Mouse (Mus musculus) C2C12 (cell line): ENCODE data around the gene Krcc1. TPM values are rescaled to one million over a fixed set of nuclear protein-coding genes. Genes with fewer than 3 reads are reported as not detected.

ENCODE experiments used
- H3K27me3 ChIP-seq: one replicate; pipeline ENCODE4 v1.6.1; 2011; ENCODE audit not compliant: control insufficient read depth, insufficient read depth, insufficient read length
- H3K36me3 ChIP-seq: one replicate; pipeline ENCODE4 v1.6.1; 2011; ENCODE audit not compliant: control insufficient read depth, insufficient read depth
- H3K4me3 ChIP-seq: one replicate; pipeline ENCODE4 v1.5.1; 2011; ENCODE audit warnings: mild to moderate bottlenecking, control low read depth; ENCODE audit not compliant: poor library complexity, insufficient read depth, severe bottlenecking
- H3K79me2 ChIP-seq: one replicate; pipeline ENCODE4 v1.6.1; 2011; ENCODE audit not compliant: control insufficient read depth, insufficient read depth
- H3K79me3 ChIP-seq: one replicate; pipeline ENCODE4 v1.6.1; 2011; ENCODE audit warnings: low read depth, control low read depth
- H3ac ChIP-seq: one replicate; pipeline ENCODE3; 2011; ENCODE audit warnings: low read depth; ENCODE audit not compliant: control insufficient read depth, insufficient read length
- CEBPB ChIP-seq: IDR thresholded peaks from one replicate; pipeline ENCODE4 v1.6.1; 2011; ENCODE audit warnings: low read depth, mild to moderate bottlenecking, control low read depth, moderate library complexity
- CTCF ChIP-seq: IDR thresholded peaks from one replicate; pipeline ENCODE4 v1.5.1; 2011; ENCODE audit not compliant: control insufficient read depth, insufficient read depth, insufficient read length
- FOSL1 ChIP-seq: IDR thresholded peaks from one replicate; pipeline ENCODE4 v1.8.0; 2011; ENCODE audit warnings: mild to moderate bottlenecking, low read length; ENCODE audit not compliant: poor library complexity, insufficient read depth, severe bottlenecking
- MAX ChIP-seq: IDR thresholded peaks from one replicate; pipeline ENCODE4 v1.6.1; 2011; ENCODE audit warnings: mild to moderate bottlenecking, control low read depth
- MYOD1 ChIP-seq: IDR thresholded peaks from one replicate; pipeline ENCODE4 v1.6.1; 2011; ENCODE audit warnings: low read depth; ENCODE audit not compliant: control insufficient read depth, insufficient read length
- MYOG ChIP-seq: IDR thresholded peaks from one replicate; pipeline ENCODE4 v1.6.1; 2011; ENCODE audit not compliant: control insufficient read depth, insufficient read length; ENCODE audit errors: extremely low read depth
- USF1 ChIP-seq: IDR thresholded peaks from one replicate; pipeline ENCODE4 v1.6.1; 2011; ENCODE audit warnings: low read depth, mild to moderate bottlenecking, control low read depth, moderate library complexity
- polyA plus RNA-seq: library from polyadenylated mRNA; unstranded; fragments of >200 nt; fragmentation: generic; extraction: Trizol; gene quantifications from one replicate; pipeline ENCODE4 v1.2.1, GENCODE M21; 2012; ENCODE audit warnings: missing spikeins

The Krcc1 gene
- polyA plus RNA-seq, 1 experiment, result 11.5 TPM

- H3K79me3 ChIP-seq, result no peaks in the 10 kb centered on the region
- no peaks in the 10 kb centered on the region for H3K36me3 ChIP-seq
- TF ChIP-seq CTCF (no peak), CEBPB (no peak), MAX (no peak), FOSL1 (no peak), MYOD1 (no peak), USF1 (no peak), MYOG (no peak)
- H3K27me3 ChIP-seq, result no peaks in the 10 kb centered on the region
- H3ac ChIP-seq, result no peak overlapping the region
- H3K79me2 ChIP-seq, result no peaks in the 10 kb centered on the region
- H3K4me3 ChIP-seq, result no peak overlapping the region
Observed at GRCm38 (mm10) chr6:71235944-71236343, 35.5 kb upstream of the Krcc1 start.

GRCm38 (mm10) chr6:71236506-71236905, 35.0 kb upstream of the Krcc1 start:
- Histone ChIP-seq H3K4me3 (no peak overlapping the region), H3K79me3 (no peaks in the 10 kb centered on the region), H3K27me3 (no peaks in the 10 kb centered on the region), H3K79me2 (no peaks in the 10 kb centered on the region), H3ac (no peak overlapping the region), H3K36me3 (no peaks in the 10 kb centered on the region)
- TF ChIP-seq MYOD1 (no peak), MYOG (no peak), USF1 (no peak), CTCF (no peak)

- Histone ChIP-seq H3K4me3 (no peak overlapping the region), H3ac (no peak overlapping the region), H3K27me3 (no peaks in the 10 kb centered on the region), H3K79me2 (no peaks in the 10 kb centered on the region), H3K36me3 (no peaks in the 10 kb centered on the region), H3K79me3 (no peaks in the 10 kb centered on the region)
- TF ChIP-seq FOSL1 (no peak), MAX (no peak), MYOG (no peak)
Observed at GRCm38 (mm10) chr6:71237031-71237431, 34.4 kb upstream of the Krcc1 start.

- H3ac ChIP-seq, result no peak overlapping the region
- no peaks in the 10 kb centered on the region for H3K79me2 ChIP-seq
- H3K4me3 ChIP-seq, result no peak overlapping the region
- H3K27me3 ChIP-seq, result no peaks in the 10 kb centered on the region
- no peaks in the 10 kb centered on the region for H3K79me3 ChIP-seq
- no peak for TF ChIP-seq MAX
- no peak for TF ChIP-seq FOSL1
- TF ChIP-seq CTCF, result no peak
- TF ChIP-seq USF1, result no peak
- H3K36me3 ChIP-seq, result no peaks in the 10 kb centered on the region
Observed at GRCm38 (mm10) chr6:71239069-71239750, 32.3 kb upstream of the Krcc1 start.

- Histone ChIP-seq H3K27me3 (no peaks in the 10 kb centered on the region), H3ac (no peak overlapping the region), H3K79me2 (no peaks in the 10 kb centered on the region), H3K4me3 (no peak overlapping the region), H3K36me3 (no peaks in the 10 kb centered on the region), H3K79me3 (no peaks in the 10 kb centered on the region)
- no peak for TF ChIP-seq USF1
- no peak for TF ChIP-seq MYOD1
- no peak for TF ChIP-seq CEBPB
- no peak for TF ChIP-seq MAX
- TF ChIP-seq FOSL1, result no peak
- TF ChIP-seq CTCF, result no peak
- TF ChIP-seq MYOG, result no peak
Observed at GRCm38 (mm10) chr6:71240831-71241230, 30.6 kb upstream of the Krcc1 start.

GRCm38 (mm10) chr6:71242811-71243210, 28.7 kb upstream of the Krcc1 start:
- Histone ChIP-seq H3K79me3 (no peaks in the 10 kb centered on the region), H3ac (no peak overlapping the region), H3K4me3 (no peak overlapping the region), H3K79me2 (no peaks in the 10 kb centered on the region), H3K27me3 (no peaks in the 10 kb centered on the region), H3K36me3 (no peaks in the 10 kb centered on the region)
- TF ChIP-seq FOSL1, result no peak
- no peak for TF ChIP-seq USF1
- TF ChIP-seq MAX, result no peak
- TF ChIP-seq CEBPB, result no peak
- TF ChIP-seq CTCF, result no peak
- no peak for TF ChIP-seq MYOG
- no peak for TF ChIP-seq MYOD1
